Mouse (Mus musculus): ENCODE measurements at regions not wholly inside any gene's neighbourhood (a gene's known extent, or its start where the extent isn't known, plus 50 kb on each side); places are given as distances from the start of the nearest gene placed in this dataset.
A peak's percentile ranks its signal among the peaks of the same experiment; 100 is the strongest.

DNA sequence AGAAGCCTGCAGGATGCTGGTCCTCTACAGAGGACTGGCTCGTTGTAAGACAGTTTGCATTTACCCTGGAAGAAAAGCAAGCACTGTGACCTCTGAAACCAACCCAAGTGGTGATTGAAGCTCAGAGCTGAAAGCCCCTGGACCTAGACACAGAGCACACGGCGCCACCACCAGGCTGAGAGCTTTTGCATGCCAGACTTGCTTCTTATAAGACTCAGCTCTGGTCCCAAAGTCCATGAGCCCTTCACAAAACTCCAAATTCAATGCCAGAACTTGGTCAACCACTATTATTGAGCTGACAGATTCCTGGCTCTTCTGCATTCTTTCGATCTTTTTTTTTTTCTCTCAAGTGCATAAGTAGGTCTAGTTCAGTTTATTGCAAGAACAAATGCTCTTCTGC, 164.6 kb upstream of the Sfrp2 start:
- TF ChIP-seq CTCF (IDR thresholded peaks at IDR 0.05; ENCODE audit: low read depth, low read length) = no peak
- no peak for TF ChIP-seq POLR2A (IDR thresholded peaks at IDR 0.05; ENCODE audit: extremely low read depth, insufficient read depth, low read length)
- no peak overlapping the region for H3K9ac ChIP-seq (ENCODE audit: low read depth, low read length)
- H3K36me3 ChIP-seq (ENCODE audit: control insufficient read depth, insufficient read depth, low read length) = no peaks in the 10 kb centered on the region
- DNase-seq (ENCODE audit: extremely low read depth, low read depth, low spot score) = no peak
- no peak overlapping the region for H3K4me3 ChIP-seq (ENCODE audit: insufficient read depth, low read depth, low read length)
- H3K79me2 ChIP-seq (ENCODE audit: control insufficient read depth, insufficient read depth, low read length) = no peaks in the 10 kb centered on the region
- no peaks in the 10 kb centered on the region for H3K27me3 ChIP-seq (ENCODE audit: control insufficient read depth, insufficient read depth, low read length)
- no peaks in the 10 kb centered on the region for H3K4me1 ChIP-seq (ENCODE audit: control insufficient read depth, insufficient read depth, low read length)
- no peak overlapping the region for H3K27ac ChIP-seq (replicated peaks; ENCODE audit: insufficient read depth, low read depth, low read length)
- 71% methylated on average over 4 of the region's 4 CpGs for WGBS

GRCm38 (mm10) chr3:83609095-83609770, 156.9 kb upstream of the Sfrp2 start:
- H3K36me3 ChIP-seq (ENCODE audit: control insufficient read depth, insufficient read depth, low read length) = no peaks in the 10 kb centered on the region
- no peaks in the 10 kb centered on the region for H3K27me3 ChIP-seq (ENCODE audit: control insufficient read depth, insufficient read depth, low read length)
- H3K4me3 ChIP-seq (ENCODE audit: insufficient read depth, low read depth, low read length) = no peak overlapping the region
- TF ChIP-seq POLR2A (IDR thresholded peaks at IDR 0.05; ENCODE audit: extremely low read depth, insufficient read depth, low read length) = no peak
- TF ChIP-seq CTCF (IDR thresholded peaks at IDR 0.05; ENCODE audit: low read depth, low read length) = no peak
- no peaks in the 10 kb centered on the region for H3K4me1 ChIP-seq (ENCODE audit: control insufficient read depth, insufficient read depth, low read length)
- 71% methylated on average over 8 of the region's 8 CpGs for WGBS
- no peaks in the 10 kb centered on the region for H3K79me2 ChIP-seq (ENCODE audit: control insufficient read depth, insufficient read depth, low read length)
- no peak overlapping the region for H3K9ac ChIP-seq (ENCODE audit: low read depth, low read length)
- no peak overlapping the region for H3K27ac ChIP-seq (replicated peaks; ENCODE audit: insufficient read depth, low read depth, low read length)
- DNase-seq (ENCODE audit: extremely low read depth, low read depth, low spot score) = no peak

- WGBS = 61% methylated on average over 4 of the region's 4 CpGs
- Histone ChIP-seq H3K9ac (ENCODE audit: low read depth, low read length) (no peak overlapping the region), H3K27ac (replicated peaks; ENCODE audit: insufficient read depth, low read depth, low read length) (no peak overlapping the region), H3K79me2 (ENCODE audit: control insufficient read depth, insufficient read depth, low read length) (no peaks in the 10 kb centered on the region), H3K4me3 (ENCODE audit: insufficient read depth, low read depth, low read length) (no peak overlapping the region), H3K4me1 (ENCODE audit: control insufficient read depth, insufficient read depth, low read length) (no peaks in the 10 kb centered on the region), H3K27me3 (ENCODE audit: control insufficient read depth, insufficient read depth, low read length) (no peaks in the 10 kb centered on the region), H3K36me3 (ENCODE audit: control insufficient read depth, insufficient read depth, low read length) (no peaks in the 10 kb centered on the region)
- TF ChIP-seq CTCF (IDR thresholded peaks at IDR 0.05; ENCODE audit: low read depth, low read length) (no peak), POLR2A (IDR thresholded peaks at IDR 0.05; ENCODE audit: extremely low read depth, insufficient read depth, low read length) (no peak)
- no peak for DNase-seq (ENCODE audit: extremely low read depth, low read depth, low spot score)
Observed at GRCm38 (mm10) chr3:83620435-83620834, 145.7 kb upstream of the Sfrp2 start.

GRCm38 (mm10) chr3:83633032-83633431, 133.1 kb upstream of the Sfrp2 start:
- DNase-seq (ENCODE audit: extremely low read depth, low read depth, low spot score) = no peak
- no peak overlapping the region for H3K9ac ChIP-seq (ENCODE audit: low read depth, low read length)
- WGBS = 90% methylated on average over 9 of the region's 9 CpGs
- H3K79me2 ChIP-seq (ENCODE audit: control insufficient read depth, insufficient read depth, low read length) = no peaks in the 10 kb centered on the region
- no peak overlapping the region for H3K27ac ChIP-seq (replicated peaks; ENCODE audit: insufficient read depth, low read depth, low read length)
- H3K27me3 ChIP-seq (ENCODE audit: control insufficient read depth, insufficient read depth, low read length) = no peaks in the 10 kb centered on the region
- no peak overlapping the region for H3K4me3 ChIP-seq (ENCODE audit: insufficient read depth, low read depth, low read length)
- TF ChIP-seq CTCF (IDR thresholded peaks at IDR 0.05; ENCODE audit: low read depth, low read length) (no peak), POLR2A (IDR thresholded peaks at IDR 0.05; ENCODE audit: extremely low read depth, insufficient read depth, low read length) (no peak)
- no peaks in the 10 kb centered on the region for H3K36me3 ChIP-seq (ENCODE audit: control insufficient read depth, insufficient read depth, low read length)
- no peaks in the 10 kb centered on the region for H3K4me1 ChIP-seq (ENCODE audit: control insufficient read depth, insufficient read depth, low read length)

GRCm38 (mm10) chr3:83640433-83640832, 125.7 kb upstream of the Sfrp2 start:
- Histone ChIP-seq H3K27ac (replicated peaks; ENCODE audit: insufficient read depth, low read depth, low read length) (no peak overlapping the region), H3K4me1 (ENCODE audit: control insufficient read depth, insufficient read depth, low read length) (no peaks in the 10 kb centered on the region), H3K36me3 (ENCODE audit: control insufficient read depth, insufficient read depth, low read length) (no peaks in the 10 kb centered on the region), H3K27me3 (ENCODE audit: control insufficient read depth, insufficient read depth, low read length) (no peaks in the 10 kb centered on the region), H3K79me2 (ENCODE audit: control insufficient read depth, insufficient read depth, low read length) (no peaks in the 10 kb centered on the region), H3K9ac (ENCODE audit: low read depth, low read length) (no peak overlapping the region), H3K4me3 (ENCODE audit: insufficient read depth, low read depth, low read length) (no peak overlapping the region)
- WGBS = 76% methylated on average over 4 of the region's 4 CpGs
- TF ChIP-seq CTCF (IDR thresholded peaks at IDR 0.05; ENCODE audit: low read depth, low read length) (no peak), POLR2A (IDR thresholded peaks at IDR 0.05; ENCODE audit: extremely low read depth, insufficient read depth, low read length) (no peak)
- DNase-seq (ENCODE audit: extremely low read depth, low read depth, low spot score) = no peak

DNA sequence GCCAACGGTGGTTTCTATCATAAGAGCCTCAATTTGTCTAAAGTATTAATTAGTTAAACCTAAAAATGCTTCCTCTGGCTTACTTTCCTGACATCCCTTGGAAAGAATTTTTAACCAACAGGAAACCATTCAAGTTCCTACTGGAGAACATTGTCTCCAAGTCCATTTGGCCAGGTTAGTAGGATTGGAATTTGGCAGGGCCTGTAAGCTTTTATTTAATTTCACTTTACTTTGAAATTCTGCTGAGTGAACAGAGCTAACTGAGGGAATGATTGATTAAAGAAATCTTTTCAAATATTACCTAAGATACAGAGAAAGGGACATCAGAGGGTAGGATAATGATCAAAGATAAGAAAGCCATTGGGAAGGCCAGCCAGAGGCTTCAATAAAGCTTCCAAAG, 102.4 kb upstream of the Sfrp2 start:
- TF ChIP-seq CTCF (IDR thresholded peaks at IDR 0.05; ENCODE audit: low read depth, low read length) (no peak), POLR2A (IDR thresholded peaks at IDR 0.05; ENCODE audit: extremely low read depth, insufficient read depth, low read length) (no peak)
- H3K79me2 ChIP-seq (ENCODE audit: control insufficient read depth, insufficient read depth, low read length) = no peaks in the 10 kb centered on the region
- WGBS = 53% methylated on average over 1 of the region's 1 CpGs
- no peak overlapping the region for H3K9ac ChIP-seq (ENCODE audit: low read depth, low read length)
- no peaks in the 10 kb centered on the region for H3K4me1 ChIP-seq (ENCODE audit: control insufficient read depth, insufficient read depth, low read length)
- H3K27me3 ChIP-seq (ENCODE audit: control insufficient read depth, insufficient read depth, low read length) = no peaks in the 10 kb centered on the region
- peak; percentile 79 for DNase-seq (ENCODE audit: extremely low read depth, low read depth, low spot score)
- H3K27ac ChIP-seq (replicated peaks; ENCODE audit: insufficient read depth, low read depth, low read length) = no peak overlapping the region
- H3K36me3 ChIP-seq (ENCODE audit: control insufficient read depth, insufficient read depth, low read length) = no peaks in the 10 kb centered on the region
- H3K4me3 ChIP-seq (ENCODE audit: insufficient read depth, low read depth, low read length) = no peak overlapping the region
